Mouse (Mus musculus): ENCODE data around the gene Gss.

- TF ChIP-seq CTCF (IDR thresholded peaks at IDR 0.05) (no peak), EP300 (IDR thresholded peaks at IDR 0.05) (no peak)
These were observed 19.4 kb upstream of the Gss start for GRCm38 (mm10) chr2:155611834-155612550.
